Mouse (Mus musculus): ENCODE measurements around the gene Plxdc2. TPM values are rescaled to one million over a fixed set of nuclear protein-coding genes. Genes with fewer than 3 reads are reported as not detected.
A peak's percentile ranks its signal among the peaks of the same experiment; 100 is the strongest.

Plxdc2 gene
- total RNA-seq (2021), result 10 to 100 TPM; 32.5 to 35.1 TPM

- intact Hi-C loops (cut with DNase I), result loop anchor here (5.0 to 10.0 kb wide), 3 partner anchors 549 to 971 kb away; no protein-coding TSS in a partner anchor
- DNase-seq (ENCODE audit: low spot score in 2 of 2), result peak; percentile 85 to 93
Observed at GRCm38 (mm10) chr2:16356106-16356818, at the start of gene Plxdc2. TSS of gene Plxdc2 (plus strand) at chr2:16356304.

GRCm38 (mm10) chr2:16310387-16310786 is 45.7 kb upstream of the Plxdc2 start:
- no peak for DNase-seq (ENCODE audit: low spot score in 2 of 2)
- intact Hi-C loops (cut with DNase I), result loop anchor here (5.0 to 10.0 kb wide), 2 partner anchors 1048 to 1216 kb away; no protein-coding TSS in a partner anchor

GRCm38 (mm10) chr2:16312400-16313070 is 43.6 kb upstream of the Plxdc2 start:
- DNase-seq (ENCODE audit: low spot score in 2 of 2), result peak; percentile 51 to 56
- intact Hi-C loops (cut with DNase I), result loop anchor here (5.0 to 10.0 kb wide), 2 partner anchors 1050 to 1218 kb away; no protein-coding TSS in a partner anchor

- DNase-seq (ENCODE audit: low spot score in 2 of 2), result peak in 1 of 2 experiments; percentile 11
- intact Hi-C loops (cut with DNase I), result no loop called here
Observed at GRCm38 (mm10) chr2:16335194-16335781, 20.8 kb upstream of the Plxdc2 start.

- DNase-seq (ENCODE audit: low spot score in 2 of 2), result no peak
- intact Hi-C loops (cut with DNase I), result no loop called here
Observed at GRCm38 (mm10) chr2:16344564-16344963, 11.5 kb upstream of the Plxdc2 start.

GRCm38 (mm10) chr2:16351106-16351505 is 5.0 kb upstream of the Plxdc2 start:
- intact Hi-C loops (cut with DNase I), result loop anchor here (10.0 kb wide), 2 partner anchors 554 to 834 kb away; no protein-coding TSS in a partner anchor
- no peak for DNase-seq (ENCODE audit: low spot score in 2 of 2)

- peak in 1 of 2 experiments; percentile 52 for DNase-seq (ENCODE audit: low spot score in 2 of 2)
- intact Hi-C loops (cut with DNase I), result loop anchor here (5.0 to 10.0 kb wide), 3 partner anchors 549 to 972 kb away; no protein-coding TSS in a partner anchor
Observed at GRCm38 (mm10) chr2:16355611-16356105, 446 bp upstream of the Plxdc2 start.

GRCm38 (mm10) chr2:16356921-16357837 is 1.1 kb downstream of the Plxdc2 start:
- intact Hi-C loops (cut with DNase I), result loop anchor here (5.0 to 10.0 kb wide), 3 partner anchors 548 to 970 kb away; no protein-coding TSS in a partner anchor
- peak; percentile 10 to 25 for DNase-seq (ENCODE audit: low spot score in 2 of 2)

GRCm38 (mm10) chr2:16357946-16358345 is 1.8 kb downstream of the Plxdc2 start:
- peak in 1 of 2 experiments; percentile 17 for DNase-seq (ENCODE audit: low spot score in 2 of 2)
- intact Hi-C loops (cut with DNase I), result loop anchor here (2.0 to 10.0 kb wide), 4 partner anchors 547 to 1057 kb away; no protein-coding TSS in a partner anchor

GRCm38 (mm10) chr2:16359341-16359928 is 3.3 kb downstream of the Plxdc2 start:
- intact Hi-C loops (cut with DNase I), result loop anchor here (2.0 to 10.0 kb wide), 4 partner anchors 545 to 1055 kb away; no protein-coding TSS in a partner anchor

GRCm38 (mm10) chr2:16364749-16365148 is 8.6 kb downstream of the Plxdc2 start:
- no peak for DNase-seq (ENCODE audit: low spot score in 2 of 2)
- intact Hi-C loops (cut with DNase I), result no loop called here

More at GRCm38 (mm10) chr2:16359341-16359928, 3.3 kb downstream of the Plxdc2 start:
- DNase-seq (ENCODE audit: low spot score in 2 of 2), result peak; percentile 51 to 62

GRCm38 (mm10) chr2:16365830-16366401 is 9.8 kb downstream of the Plxdc2 start:
- no peak for DNase-seq (ENCODE audit: low spot score in 2 of 2)
- intact Hi-C loops (cut with DNase I), result no loop called here

- no peak for DNase-seq (ENCODE audit: low spot score in 2 of 2)
- intact Hi-C loops (cut with DNase I), result no loop called here
Observed at GRCm38 (mm10) chr2:16370419-16370818, 14.3 kb downstream of the Plxdc2 start.

GRCm38 (mm10) chr2:16374288-16374687 is 18.2 kb downstream of the Plxdc2 start:
- DNase-seq (ENCODE audit: low spot score in 2 of 2), result no peak
- intact Hi-C loops (cut with DNase I), result no loop called here

GRCm38 (mm10) chr2:16386206-16386605 is 30.1 kb downstream of the Plxdc2 start:
- intact Hi-C loops (cut with DNase I), result no loop called here
- DNase-seq (ENCODE audit: low spot score in 2 of 2), result peak in 1 of 2 experiments; percentile 58

GRCm38 (mm10) chr2:16386692-16387091 is 30.6 kb downstream of the Plxdc2 start:
- DNase-seq (ENCODE audit: low spot score in 2 of 2), result no peak
- intact Hi-C loops (cut with DNase I), result no loop called here

- DNase-seq (ENCODE audit: low spot score in 2 of 2), result peak in 1 of 2 experiments; percentile 28
- intact Hi-C loops (cut with DNase I), result no loop called here
Observed at GRCm38 (mm10) chr2:16387787-16388186, 31.7 kb downstream of the Plxdc2 start.

GRCm38 (mm10) chr2:16397501-16397900 is 41.4 kb downstream of the Plxdc2 start:
- intact Hi-C loops (cut with DNase I), result no loop called here
- no peak for DNase-seq (ENCODE audit: low spot score in 2 of 2)

Measured in left cerebral cortex, postnatal 25 days (tissue).